Mouse (Mus musculus) colon, adult 2 months (tissue): ENCODE data around the gene Adamtsl5. TPM values are rescaled to one million over a fixed set of nuclear protein-coding genes. Genes with fewer than 3 reads are reported as not detected.

Experiments used
- polyA plus RNA-seq: library from polyadenylated mRNA; depleted of rRNA; stranded (reverse); fragments of >200 nt; gene quantifications from 2 replicates; pipeline ENCODE4 v1.2.3, GENCODE M21; 2012; rRNA removed

The Adamtsl5 gene
- 27.8 and 29.2 TPM in 2 replicates for polyA plus RNA-seq

GRCm38 (mm10) chr10:80348244-80348781 is at the start of gene Adamtsl5:
Gene Adamtsl5 (minus strand): TSS chr10:80348412.

GRCm38 (mm10) chr10:80387522-80387959 is 39.3 kb upstream of the Adamtsl5 start, which contains the start of gene Mex3d:
Gene Mex3d (minus strand): TSS chr10:80387659.

GRCm38 (mm10) chr10:80356001-80356682 is 7.9 kb upstream of the Adamtsl5 start, which contains the start of gene Plk5:
Gene Plk5 (plus strand): TSS chr10:80356459.

GRCm38 (mm10) chr10:80329273-80330081 is 18.7 kb downstream of the Adamtsl5 start, which contains the start of the genes Pcsk4 and Reep6:
Gene Pcsk4 (minus strand): TSS chr10:80329498.
Gene Reep6 (plus strand): TSS chr10:80329953.

GRCm38 (mm10) chr10:80320340-80320760 is 27.9 kb downstream of the Adamtsl5 start, which contains the start of gene 2310011J03Rik:
Gene 2310011J03Rik (minus strand): TSS chr10:80320537.

GRCm38 (mm10) chr10:80295618-80296425 is 52.4 kb downstream of the Adamtsl5 start, which contains the start of gene Apc2:
Gene Apc2 (plus strand): TSS chr10:80295977.

GRCm38 (mm10) chr10:80292251-80293146 is 55.7 kb downstream of the Adamtsl5 start, which contains the start of gene Rps15:
Gene Rps15 (plus strand): TSS chr10:80292453.

Other genes with a start within 250 kb of the Adamtsl5 start
- 82.3 and 100 TPM in 2 replicates for gene Sbno2, start 242.8 kb downstream of the Adamtsl5 start, polyA plus RNA-seq
- 125 and 133 TPM in 2 replicates for gene Stk11, start 232.6 kb downstream of the Adamtsl5 start, polyA plus RNA-seq
- 2,828 and 3,041 TPM in 2 replicates for gene Atp5d, start 209.8 kb downstream of the Adamtsl5 start, polyA plus RNA-seq
- gene Cbarp, start 207.6 kb downstream of the Adamtsl5 start, polyA plus RNA-seq = 14.1 and 17.1 TPM in 2 replicates
- 174 and 187 TPM in 2 replicates for gene Midn, start 200.1 kb downstream of the Adamtsl5 start, polyA plus RNA-seq
- 98.7 and 100 TPM in 2 replicates for gene Cirbp, start 182.4 kb downstream of the Adamtsl5 start, polyA plus RNA-seq
- gene 1600002K03Rik, start 175.5 kb downstream of the Adamtsl5 start, polyA plus RNA-seq = 18.0 and 23.5 TPM in 2 replicates
- 3.4 and 3.6 TPM in 2 replicates for gene Efna2, start 168.9 kb downstream of the Adamtsl5 start, polyA plus RNA-seq
- 25.4 and 27.3 TPM in 2 replicates for gene Mum1, start 122.0 kb downstream of the Adamtsl5 start, polyA plus RNA-seq
- 917 and 1,055 TPM in 2 replicates for gene Ndufs7, start 99.3 kb downstream of the Adamtsl5 start, polyA plus RNA-seq
- gene Gamt, start 87.4 kb downstream of the Adamtsl5 start, polyA plus RNA-seq = 12.4 and 22.1 TPM in 2 replicates
- 79.6 and 86.9 TPM in 2 replicates for gene Dazap1, start 86.9 kb downstream of the Adamtsl5 start, polyA plus RNA-seq
- gene Rps15, start 56.0 kb downstream of the Adamtsl5 start, polyA plus RNA-seq = 1,702 and 2,447 TPM in 2 replicates
- 1.8 and 2.0 TPM in 2 replicates for gene Apc2, start 52.4 kb downstream of the Adamtsl5 start, polyA plus RNA-seq
- 55.6 and 67.7 TPM in 2 replicates for gene 2310011J03Rik, start 27.9 kb downstream of the Adamtsl5 start, polyA plus RNA-seq
- gene Pcsk4, start 18.9 kb downstream of the Adamtsl5 start, polyA plus RNA-seq = 20.6 and 24.0 TPM in 2 replicates
- gene Reep6, start 18.5 kb downstream of the Adamtsl5 start, polyA plus RNA-seq = 27.3 and 36.0 TPM in 2 replicates
- 0.38 and 0.71 TPM in 2 replicates for gene Plk5, start 8.0 kb upstream of the Adamtsl5 start, polyA plus RNA-seq
- gene Mex3d, start 39.2 kb upstream of the Adamtsl5 start, polyA plus RNA-seq = 23.9 and 24.3 TPM in 2 replicates
- 112 and 120 TPM in 2 replicates for gene Mbd3, start 51.1 kb upstream of the Adamtsl5 start, polyA plus RNA-seq
- 2,050 and 2,937 TPM in 2 replicates for gene Uqcr11, start 58.4 kb upstream of the Adamtsl5 start, polyA plus RNA-seq
- 84.9 and 86.2 TPM in 2 replicates for gene Tcf3, start 85.2 kb upstream of the Adamtsl5 start, polyA plus RNA-seq
- gene Onecut3, start 146.4 kb upstream of the Adamtsl5 start, polyA plus RNA-seq = 0.02 TPM in 1 of 2 replicates, not detected in the other
- not detected in 2 replicates for gene Atp8b3, start 190.7 kb upstream of the Adamtsl5 start, polyA plus RNA-seq
- gene Rexo1, start 213.1 kb upstream of the Adamtsl5 start, polyA plus RNA-seq = 56.3 and 60.5 TPM in 2 replicates
- gene Klf16, start 228.9 kb upstream of the Adamtsl5 start, polyA plus RNA-seq = 32.1 and 34.5 TPM in 2 replicates
- 328 and 390 TPM in 2 replicates for gene Abhd17a, start 241.9 kb upstream of the Adamtsl5 start, polyA plus RNA-seq